Mouse (Mus musculus): Measurements from ENCODE around the gene Sh3bgrl2. TPM values are rescaled to one million over a fixed set of nuclear protein-coding genes. Genes with fewer than 3 reads are reported as not detected.

The Sh3bgrl2 gene
- total RNA-seq, 2 experiments from 2014 or later, result 3.0 TPM

GRCm38 (mm10) chr9:83625085-83625484 lies 77.0 kb downstream of the Sh3bgrl2 start:
- no peak for DNase-seq (ENCODE audit: low spot score in 2 of 2)

- DNase-seq (ENCODE audit: low spot score in 2 of 2), result no peak
These were observed 80.8 kb downstream of the Sh3bgrl2 start for GRCm38 (mm10) chr9:83628669-83629612.

DNA sequence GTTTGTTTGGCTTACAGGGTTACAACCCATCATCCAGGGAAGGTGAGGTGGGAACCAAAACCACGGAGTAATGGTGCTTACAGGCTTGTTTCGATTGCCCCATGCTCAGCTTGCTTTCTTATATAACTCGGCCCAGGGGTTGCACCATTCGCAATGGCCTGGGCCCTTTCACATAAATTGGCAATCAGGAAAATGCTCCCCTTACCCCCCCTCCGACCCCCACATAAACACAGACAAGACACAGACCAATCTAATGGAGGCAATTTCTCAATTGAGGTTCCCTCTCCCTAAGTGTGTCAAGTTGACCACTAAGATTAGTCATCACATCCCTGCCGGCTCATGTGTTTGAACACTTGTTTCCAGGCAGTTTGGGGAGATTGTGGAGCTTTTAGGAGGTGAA lies 82.2 kb downstream of the Sh3bgrl2 start:
- no peak for DNase-seq (ENCODE audit: low spot score in 2 of 2)

GRCm38 (mm10) chr9:83631920-83632319 lies 83.8 kb downstream of the Sh3bgrl2 start:
- DNase-seq (ENCODE audit: low spot score in 2 of 2), result no peak

DNA sequence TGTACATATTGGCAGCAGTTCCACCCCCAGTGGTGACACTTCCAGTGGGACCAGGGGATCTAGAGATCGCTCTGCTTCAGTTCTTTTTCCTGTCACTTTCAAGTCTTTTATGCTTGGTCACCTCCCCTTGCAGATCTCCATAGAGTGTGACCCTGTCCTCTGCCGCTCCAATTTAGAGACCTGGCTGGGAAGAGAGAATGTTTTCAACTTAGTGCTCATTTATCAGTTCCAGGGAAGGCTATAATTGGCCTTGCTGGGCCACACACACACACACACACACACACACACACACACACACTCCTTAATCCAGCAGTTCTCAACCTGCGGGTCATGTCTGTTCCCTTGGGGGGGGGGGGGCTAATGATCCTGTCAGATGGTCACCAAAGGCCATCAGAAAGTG lies 86.6 kb downstream of the Sh3bgrl2 start:
- no peak for DNase-seq (ENCODE audit: low spot score in 2 of 2)

DNA sequence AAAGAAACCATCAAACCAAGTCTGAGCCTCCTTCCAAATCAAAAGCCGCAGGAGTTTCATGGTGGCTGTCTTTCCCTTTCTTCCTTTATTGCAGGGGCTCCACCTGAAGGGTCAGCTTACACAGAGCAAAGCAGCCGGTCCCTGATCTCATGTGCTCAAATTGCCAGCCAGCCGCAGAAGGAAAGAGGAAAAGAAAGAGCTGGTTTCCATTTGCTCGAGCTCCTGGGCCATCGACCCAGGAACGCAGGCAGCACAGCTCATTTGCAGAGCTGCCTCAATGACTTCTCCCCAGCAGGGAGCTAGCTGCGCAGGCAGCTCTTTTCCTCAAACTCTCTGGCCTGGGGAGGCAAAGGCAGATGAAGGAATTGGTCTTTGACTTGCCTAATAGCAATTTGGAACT lies 87.9 kb downstream of the Sh3bgrl2 start:
- DNase-seq (ENCODE audit: low spot score in 2 of 2), result no peak

DNA sequence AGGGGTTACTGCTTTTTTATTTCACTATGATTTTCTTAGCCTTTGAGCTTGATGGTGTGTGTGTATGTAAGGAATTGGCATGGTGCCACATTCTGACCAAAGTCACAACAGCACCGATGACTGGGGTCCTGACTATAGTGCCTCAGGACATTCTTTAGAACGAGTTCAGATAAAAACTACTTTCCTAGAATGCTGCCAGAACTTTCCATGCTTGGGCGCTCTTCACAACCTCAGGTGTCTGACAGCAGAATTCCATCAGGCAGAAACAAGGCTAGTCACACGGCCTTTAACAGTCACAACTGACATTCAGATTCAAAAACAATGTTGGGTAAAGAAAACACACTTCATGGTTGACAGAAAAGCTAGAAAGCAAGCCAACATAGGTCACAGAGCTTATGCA lies 95.0 kb downstream of the Sh3bgrl2 start:
- DNase-seq (ENCODE audit: low spot score in 2 of 2), result no peak

DNA sequence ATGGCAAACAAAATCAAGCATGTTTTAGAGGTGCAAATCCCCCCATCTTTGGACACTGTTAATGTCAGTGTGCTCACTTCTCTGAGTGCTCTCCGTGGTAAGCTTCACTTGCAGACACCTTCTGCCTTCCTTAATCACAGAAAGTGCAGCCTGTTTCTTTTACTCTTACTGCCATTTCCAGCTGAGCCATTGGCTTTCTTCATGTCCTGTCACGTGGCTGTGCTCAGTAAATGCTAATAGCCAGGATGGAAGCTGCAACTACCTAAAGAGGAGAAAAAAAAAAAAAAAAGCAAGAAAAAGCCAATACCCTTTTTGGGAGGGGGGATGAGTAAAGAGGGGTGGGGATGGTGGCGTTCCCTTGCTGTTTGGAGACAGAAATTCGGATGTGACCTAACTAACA lies 95.7 kb downstream of the Sh3bgrl2 start:
- no peak for DNase-seq (ENCODE audit: low spot score in 2 of 2)

DNA sequence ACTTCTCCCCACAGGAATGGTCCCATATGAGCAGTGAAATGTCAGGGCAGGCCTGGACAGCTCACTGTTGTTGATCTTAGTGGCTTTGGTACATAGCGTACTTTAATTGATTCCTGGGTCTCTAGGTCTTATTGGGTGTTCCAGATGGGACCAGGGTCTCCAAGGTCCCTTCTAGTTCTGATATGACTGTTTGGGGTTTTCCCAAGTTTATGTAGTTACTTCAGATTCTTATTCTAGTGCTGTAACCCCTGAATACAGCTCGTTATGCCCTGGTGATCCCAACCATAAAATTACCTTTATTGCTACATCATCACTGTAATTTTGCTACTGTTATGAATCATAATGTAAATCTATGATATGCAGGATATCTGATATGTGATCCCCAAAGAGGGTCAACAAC lies 98.1 kb downstream of the Sh3bgrl2 start:
- no peak for DNase-seq (ENCODE audit: low spot score in 2 of 2)

GRCm38 (mm10) chr9:83646691-83647090 lies 98.6 kb downstream of the Sh3bgrl2 start:
- DNase-seq (ENCODE audit: low spot score in 2 of 2), result no peak

DNA sequence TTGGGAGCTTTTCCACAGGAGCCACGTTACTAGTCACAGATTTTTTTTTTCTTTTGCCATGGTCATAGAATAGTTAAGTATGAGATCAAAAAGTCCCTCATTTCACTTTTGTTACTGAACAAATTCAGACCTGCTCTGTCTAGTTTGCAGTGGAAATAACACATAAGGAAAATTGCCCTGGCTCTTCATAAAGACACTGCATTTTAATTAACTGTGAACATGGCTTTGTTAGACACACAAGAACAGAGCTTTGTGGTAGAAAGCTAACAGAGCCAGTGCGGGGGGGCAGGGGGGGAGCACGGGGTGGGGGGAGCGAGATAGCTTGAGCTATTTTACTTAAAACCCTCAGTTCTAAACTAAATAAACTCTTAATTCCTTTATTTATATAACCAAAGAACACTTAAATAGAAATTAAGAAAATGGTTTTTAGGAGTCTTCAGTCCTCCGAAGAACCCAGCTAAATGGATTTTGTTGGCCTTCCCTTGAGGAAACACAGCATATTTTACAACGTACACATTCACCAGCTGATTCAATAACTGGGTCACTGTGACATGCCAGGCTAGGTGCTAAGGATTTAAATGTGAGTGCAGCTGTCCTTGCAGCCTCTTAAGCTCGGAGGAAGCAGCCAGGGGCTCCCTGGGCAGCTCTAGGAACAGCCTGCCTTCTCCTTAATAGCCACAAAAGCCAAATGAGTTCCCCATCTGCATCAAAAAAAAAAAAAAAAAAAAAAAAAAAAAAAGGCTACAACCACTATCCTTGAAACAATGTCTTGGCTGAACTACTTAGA lies 100.0 kb downstream of the Sh3bgrl2 start:
- no peak for DNase-seq (ENCODE audit: low spot score in 2 of 2)

GRCm38 (mm10) chr9:83648733-83649132 lies 100.6 kb downstream of the Sh3bgrl2 start:
- no peak for DNase-seq (ENCODE audit: low spot score in 2 of 2)

DNA sequence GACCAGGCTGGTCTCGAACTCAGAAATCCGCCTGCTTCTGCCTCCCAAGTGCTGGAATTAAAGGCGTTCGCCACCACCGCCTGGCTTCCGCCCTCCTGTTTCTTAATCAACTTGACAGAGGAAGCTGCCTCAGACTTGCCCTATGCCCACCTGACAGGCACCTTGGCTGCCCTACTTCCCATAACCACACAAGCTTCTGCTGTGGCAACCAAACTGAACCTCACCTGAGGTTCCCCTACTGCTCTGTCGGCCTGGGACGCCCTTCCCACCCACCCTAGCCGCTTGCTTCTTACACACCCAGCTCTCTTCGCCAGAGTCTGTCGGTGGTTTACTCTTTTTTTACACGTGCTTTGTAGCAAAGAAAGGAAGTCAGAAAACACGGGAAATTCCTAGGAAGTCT lies 103.9 kb downstream of the Sh3bgrl2 start:
- DNase-seq (ENCODE audit: low spot score in 2 of 2), result no peak

GRCm38 (mm10) chr9:83652590-83653172 lies 104.6 kb downstream of the Sh3bgrl2 start:
- no peak for DNase-seq (ENCODE audit: low spot score in 2 of 2)

GRCm38 (mm10) chr9:83654601-83655000 lies 106.5 kb downstream of the Sh3bgrl2 start:
- DNase-seq (ENCODE audit: low spot score in 2 of 2), result no peak

GRCm38 (mm10) chr9:83656960-83657651 lies 109.0 kb downstream of the Sh3bgrl2 start:
- DNase-seq (ENCODE audit: low spot score in 2 of 2), result no peak

- no peak for DNase-seq (ENCODE audit: low spot score in 2 of 2)
These were observed 109.5 kb downstream of the Sh3bgrl2 start for GRCm38 (mm10) chr9:83657652-83658002.

DNA sequence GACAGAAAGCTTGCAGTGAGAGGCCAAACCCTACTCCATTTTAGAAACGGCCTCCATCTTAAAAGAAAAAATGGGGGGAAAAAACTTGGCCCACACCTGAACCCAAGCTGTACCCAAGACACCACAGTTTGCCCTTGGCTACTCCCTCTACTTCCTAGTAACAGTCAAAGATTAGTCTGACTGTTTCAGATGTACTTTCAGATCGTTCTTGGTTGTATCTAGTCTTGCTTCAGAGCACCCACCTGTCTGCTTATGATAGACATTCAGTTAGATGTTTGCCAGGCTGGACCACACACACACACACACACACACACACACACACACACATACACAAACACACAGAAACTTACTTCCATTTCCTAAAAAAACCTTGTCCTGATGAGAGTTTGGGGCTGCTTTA lies 111.0 kb downstream of the Sh3bgrl2 start:
- DNase-seq (ENCODE audit: low spot score in 2 of 2), result no peak

DNA sequence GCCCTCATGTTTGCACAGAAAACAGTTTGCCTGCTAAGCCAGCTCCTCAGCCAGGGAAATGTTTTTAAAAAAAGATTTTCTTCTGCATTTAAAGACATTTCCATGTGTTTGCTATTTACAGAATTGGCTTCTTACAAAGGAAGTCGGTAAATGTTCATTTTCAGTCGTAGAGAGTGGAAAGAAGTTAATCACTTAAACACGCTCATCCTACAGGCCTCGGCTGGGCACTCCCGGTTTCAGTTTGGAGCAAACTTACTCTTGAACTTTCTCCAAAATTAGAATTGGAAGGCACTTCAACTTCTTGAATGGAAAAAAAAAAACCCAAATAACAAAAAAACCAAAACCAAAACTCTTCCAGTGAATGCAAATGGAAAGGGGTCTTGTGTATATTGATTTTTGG lies 113.7 kb downstream of the Sh3bgrl2 start:
- DNase-seq (ENCODE audit: low spot score in 2 of 2), result no peak

DNA sequence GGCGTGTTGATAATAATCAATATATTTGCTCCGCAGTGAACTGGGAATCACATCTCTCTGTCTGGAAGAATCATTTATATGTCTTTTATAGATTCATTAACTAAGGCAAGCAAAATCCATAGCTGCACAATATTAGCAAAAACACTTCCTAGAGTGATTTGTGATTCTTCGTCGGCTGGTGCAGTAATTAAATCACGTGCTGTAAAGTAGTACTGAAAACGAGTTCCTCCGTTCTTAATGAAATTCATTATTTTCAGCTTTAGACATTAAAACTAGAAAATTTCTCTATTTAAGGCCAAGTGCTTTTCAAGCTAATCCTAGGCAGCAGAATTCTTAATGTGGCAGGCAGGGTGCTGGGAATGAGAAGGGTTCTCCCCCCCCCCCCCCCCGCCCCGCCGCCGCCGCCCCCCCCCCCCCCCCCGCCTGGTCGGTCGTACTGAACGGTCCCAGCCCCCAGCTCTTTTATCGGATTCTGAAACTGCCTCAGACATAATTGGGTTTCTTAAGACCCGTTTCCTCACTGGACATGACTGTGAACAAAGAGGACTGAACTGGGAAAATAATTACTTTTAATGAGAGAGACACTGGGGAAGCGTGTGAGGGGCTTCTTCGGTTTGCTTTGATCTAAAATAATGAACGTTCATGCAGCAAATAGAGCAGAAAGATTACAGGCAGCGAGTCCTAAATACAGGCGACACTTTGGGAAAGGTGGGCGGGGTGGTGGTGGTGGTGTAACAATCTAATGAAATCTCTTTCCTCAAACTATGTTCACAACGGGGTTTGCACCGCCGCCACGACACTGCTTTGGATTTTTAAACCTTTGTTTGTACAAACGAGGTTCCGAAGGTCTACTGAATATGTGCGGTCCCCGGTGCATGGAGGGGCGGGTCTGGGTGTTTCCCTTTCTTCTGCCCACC lies 116.1 kb downstream of the Sh3bgrl2 start:
- no peak for DNase-seq (ENCODE audit: low spot score in 2 of 2)

All from gastrocnemius, postnatal 4 days (tissue).